Mouse (Mus musculus): Measurements from ENCODE around the gene Iqcj.

Gene Iqcj

DNA sequence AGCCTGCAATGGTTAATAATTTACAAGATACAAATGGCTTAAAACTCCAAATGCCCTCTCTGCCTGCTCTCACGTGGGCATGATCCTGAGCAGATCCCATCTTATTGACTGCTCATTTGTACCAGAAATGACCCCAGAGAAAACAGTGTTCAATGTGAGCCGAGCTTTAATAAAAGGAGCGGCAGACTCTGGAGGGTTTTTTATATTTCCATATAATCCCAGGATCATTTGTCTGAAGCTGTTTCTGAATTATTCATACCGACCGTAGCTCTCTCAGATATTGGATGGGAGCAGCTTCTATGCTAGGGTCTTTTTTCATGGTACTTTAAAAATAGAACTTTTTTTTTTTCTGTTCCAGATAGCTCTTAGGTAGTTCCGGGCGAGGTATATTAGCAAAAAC, 67.7 kb downstream of the Iqcj start:
- DNase-seq (ENCODE audit: low read depth), result no peak

DNA sequence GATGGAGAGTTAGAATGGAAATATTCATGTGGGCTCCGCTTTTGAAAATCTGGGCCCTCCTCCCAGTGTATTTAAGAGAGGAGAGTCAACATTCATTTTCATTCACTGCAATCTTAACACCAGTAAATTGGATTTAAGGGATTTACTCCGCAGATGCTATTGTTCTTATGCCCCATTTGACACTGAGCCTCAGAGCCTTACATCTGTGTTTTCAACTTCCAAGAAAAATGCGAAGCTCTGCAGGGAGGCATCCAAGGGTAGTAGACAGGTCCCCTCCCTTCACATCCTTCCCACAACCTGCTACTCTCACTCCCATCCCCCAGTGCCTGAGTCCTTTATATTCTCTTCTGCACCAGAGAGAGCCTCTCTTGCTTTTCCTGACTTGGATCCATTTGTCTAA, 68.1 kb downstream of the Iqcj start:
- no peak for DNase-seq (ENCODE audit: low read depth)

- no peak for DNase-seq (ENCODE audit: low read depth)
Measured at GRCm38 (mm10) chr3:67960727-67961126, 68.7 kb downstream of the Iqcj start.

DNA sequence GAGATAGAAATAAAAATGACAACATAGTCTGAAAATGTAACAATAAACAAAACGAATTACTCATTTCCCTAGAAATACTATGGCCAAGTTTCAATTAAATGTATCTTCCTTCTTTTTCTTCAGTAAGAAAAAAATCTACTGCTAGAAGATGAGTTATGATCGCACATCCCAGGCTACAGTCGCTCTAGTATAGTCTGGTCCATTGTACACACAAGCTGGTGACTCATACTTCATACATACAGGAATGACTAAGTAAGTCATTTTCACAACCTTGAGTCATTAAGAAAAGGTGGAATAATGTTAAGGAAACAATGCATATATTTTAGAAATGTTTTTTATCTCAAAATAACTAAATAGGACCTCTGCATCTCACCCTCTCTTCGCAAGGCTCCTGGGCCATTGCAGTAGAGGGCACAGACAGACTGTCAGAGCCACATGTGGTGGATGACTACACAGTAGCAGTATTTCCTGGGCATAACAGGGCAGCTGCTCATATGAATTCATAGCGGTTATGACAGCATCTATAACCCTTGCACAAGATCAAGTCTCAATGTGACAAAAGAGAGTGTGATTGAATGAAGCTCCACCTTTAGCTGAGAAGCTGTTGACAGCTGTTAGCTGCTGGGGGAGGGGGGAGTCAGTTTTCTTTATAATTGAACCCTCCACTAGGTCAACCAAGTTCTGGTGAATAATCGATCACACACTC, 70.1 kb downstream of the Iqcj start:
- DNase-seq (ENCODE audit: low read depth), result no peak

- no peak for DNase-seq (ENCODE audit: low read depth)
Measured at GRCm38 (mm10) chr3:67974340-67974998, 82.4 kb downstream of the Iqcj start.

- no peak for DNase-seq (ENCODE audit: low read depth)
Measured at GRCm38 (mm10) chr3:67980006-67980405, 88.0 kb downstream of the Iqcj start.

- DNase-seq (ENCODE audit: low read depth), result no peak
Measured at GRCm38 (mm10) chr3:67983329-67983728, 91.3 kb downstream of the Iqcj start.

GRCm38 (mm10) chr3:68002415-68002814, 110.4 kb downstream of the Iqcj start:
- no peak for DNase-seq (ENCODE audit: low read depth)

- DNase-seq (ENCODE audit: low read depth), result no peak
Measured at GRCm38 (mm10) chr3:68012342-68012741, 120.3 kb downstream of the Iqcj start.

DNA sequence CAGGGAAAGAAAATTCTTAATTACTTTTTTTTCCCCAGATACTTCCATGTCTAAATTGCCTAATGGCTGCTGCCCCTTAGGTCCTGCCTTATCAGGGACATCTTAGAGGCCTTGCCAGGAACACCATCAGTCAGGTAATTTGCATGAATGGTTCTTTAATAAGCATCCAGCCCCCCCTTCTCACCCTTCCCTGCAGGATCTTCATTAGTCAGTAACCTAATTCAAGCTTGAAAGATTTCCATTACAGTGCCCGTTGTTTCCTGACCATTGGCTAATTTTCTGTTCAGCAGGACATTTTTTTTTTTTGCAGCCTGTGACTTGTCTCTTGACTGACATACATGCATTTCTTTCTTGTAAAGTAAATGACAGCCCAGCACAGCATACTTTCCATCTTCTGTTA, 123.8 kb downstream of the Iqcj start:
- DNase-seq (ENCODE audit: low read depth), result no peak

DNA sequence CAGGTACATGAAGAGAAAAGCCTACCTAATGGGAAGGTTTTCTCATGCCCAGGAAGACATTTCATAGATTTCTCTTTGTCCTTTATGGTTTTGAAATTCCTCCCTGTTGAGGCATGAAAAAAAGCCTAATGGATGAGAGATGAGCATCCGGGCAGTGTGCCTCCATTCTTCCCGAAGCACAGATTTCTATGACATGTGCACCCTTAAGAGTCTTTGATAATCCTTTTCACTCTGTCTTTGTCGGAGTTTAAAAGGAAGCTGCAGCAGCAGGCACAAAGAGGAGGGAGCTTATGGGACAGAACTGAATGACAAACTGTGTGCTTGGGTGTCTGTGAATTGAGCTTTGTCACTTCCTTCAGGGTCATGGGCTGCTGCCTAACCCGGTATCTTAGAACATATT, 127.4 kb downstream of the Iqcj start:
- no peak for DNase-seq (ENCODE audit: low read depth)

DNA sequence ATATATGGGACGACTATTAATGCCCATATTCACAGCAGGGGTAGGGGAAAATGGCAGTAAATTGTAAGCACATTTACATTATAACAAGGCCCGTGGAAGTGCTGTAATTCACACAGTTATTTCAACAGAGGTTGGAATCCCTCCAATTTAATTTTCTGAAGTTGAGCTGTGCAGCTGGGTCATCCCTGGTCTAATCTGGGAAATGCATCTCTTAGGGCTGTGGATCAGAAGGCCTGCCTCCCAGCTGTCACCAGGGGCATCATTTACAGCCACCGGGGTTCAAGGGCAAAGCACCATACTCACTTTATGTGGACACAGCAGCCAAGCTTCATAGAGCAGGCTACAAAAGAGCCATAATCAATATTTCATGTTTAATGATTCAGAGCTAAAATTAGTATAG, 144.1 kb downstream of the Iqcj start:
- DNase-seq (ENCODE audit: low read depth), result no peak

- DNase-seq (ENCODE audit: low read depth), result no peak
Measured at GRCm38 (mm10) chr3:68042951-68043350, 150.9 kb downstream of the Iqcj start.

DNA sequence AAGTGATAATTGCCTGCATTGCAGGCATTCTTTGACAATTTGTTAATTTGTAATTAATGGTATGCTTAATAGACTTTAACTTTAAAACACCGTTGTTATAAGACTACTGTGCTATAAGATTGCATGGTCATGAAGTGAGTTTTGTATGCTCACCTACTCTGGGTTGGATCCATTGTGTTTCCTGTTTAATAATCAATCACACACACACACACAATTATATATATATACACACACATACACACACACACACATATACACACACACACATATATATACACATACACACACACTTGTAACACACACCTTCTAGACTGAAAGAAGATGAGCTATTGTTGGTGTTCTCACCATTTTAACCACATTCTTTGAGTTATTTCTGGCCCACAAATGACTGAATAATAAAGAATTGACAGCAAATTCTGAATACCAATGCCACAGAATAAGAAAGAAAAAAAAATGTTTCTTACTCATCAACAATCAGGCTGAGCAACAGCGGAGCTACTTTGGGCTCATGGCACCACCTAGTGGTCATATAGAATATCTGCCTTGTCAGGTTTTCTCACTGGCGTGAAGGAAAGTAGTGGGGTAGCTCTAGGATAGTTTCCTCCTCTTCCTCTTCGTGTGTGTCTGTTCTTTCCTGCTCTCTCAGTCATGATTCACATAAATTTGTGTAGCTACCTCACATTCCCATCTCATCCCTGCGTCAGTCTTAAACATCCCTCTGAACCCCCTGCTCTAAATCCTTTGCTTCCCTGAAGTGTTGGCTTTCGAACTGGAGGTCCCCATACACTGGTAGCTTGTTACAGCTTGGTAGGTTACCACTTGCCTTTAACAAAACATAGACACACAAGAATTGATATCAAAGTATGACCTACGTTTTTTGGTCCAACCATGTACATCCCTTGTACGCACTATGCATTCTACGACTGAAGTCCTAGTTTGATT, 153.7 kb downstream of the Iqcj start:
- peak; percentile 6 for DNase-seq (ENCODE audit: low read depth)

GRCm38 (mm10) chr3:68053538-68053937, 161.5 kb downstream of the Iqcj start:
- DNase-seq (ENCODE audit: low read depth), result no peak

GRCm38 (mm10) chr3:68055071-68055470, 163.1 kb downstream of the Iqcj start:
- DNase-seq (ENCODE audit: low read depth), result no peak

- peak; percentile 36 for DNase-seq (ENCODE audit: low read depth)
Measured at GRCm38 (mm10) chr3:68056373-68057275, 164.6 kb downstream of the Iqcj start.

DNA sequence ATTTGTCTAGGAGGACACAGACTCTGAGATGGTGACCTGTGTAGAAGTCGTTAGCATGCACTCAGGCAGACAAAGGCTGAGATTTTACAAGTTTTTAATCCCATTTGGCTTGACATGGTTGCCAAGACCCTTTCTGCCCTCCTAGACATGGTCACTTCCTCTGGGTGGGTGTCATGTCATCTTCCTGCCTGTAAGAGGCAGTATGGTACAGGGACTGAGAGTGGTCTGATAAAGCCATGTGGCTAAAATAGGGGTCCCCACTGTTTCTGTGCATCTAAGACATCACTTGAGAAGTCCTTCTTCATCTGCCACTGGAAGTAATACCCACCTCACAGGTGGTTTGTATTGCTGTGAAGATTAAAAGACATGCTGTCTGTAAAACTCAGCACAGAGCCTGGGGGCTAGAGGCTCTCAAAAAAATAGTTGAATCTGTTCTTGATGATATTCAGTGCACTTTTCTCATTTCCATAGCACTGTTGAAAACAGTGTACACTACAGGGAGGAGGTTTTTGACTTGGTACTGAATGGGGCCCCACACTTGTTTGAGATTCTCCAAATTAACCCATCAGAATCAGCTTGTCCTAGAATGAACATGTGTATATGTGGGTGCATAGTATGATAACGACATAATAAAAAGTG, 167.3 kb downstream of the Iqcj start:
- no peak for DNase-seq (ENCODE audit: low read depth)

GRCm38 (mm10) chr3:68064731-68065130, 172.7 kb downstream of the Iqcj start, which contains the start of gene Schip1:
Schip1 (plus strand) TSS chr3:68064802.
- no peak for DNase-seq (ENCODE audit: low read depth)

- no peak for DNase-seq (ENCODE audit: low read depth)
Measured at GRCm38 (mm10) chr3:68071395-68072386, 179.7 kb downstream of the Iqcj start.

All from fibroblast of lung, adult 2 months (primary cell).